Mouse (Mus musculus): ENCODE data around the gene Mrpl22. TPM values are rescaled to one million over a fixed set of nuclear protein-coding genes. Genes with fewer than 3 reads are reported as not detected.
"Not testable (repeated sequence)": the region's sequence is repeated elsewhere in the genome, so short reads cannot be mapped to it uniquely, and the experiment has no call there.

The Mrpl22 gene
- polyA plus RNA-seq, 1 experiment = 13.3 TPM

- TF ChIP-seq FLI1 (IDR thresholded peaks at IDR 0.05; ENCODE audit: low read length) = peak; percentile 15; the same call in 1 of the 2 replicates
- no peak for TF ChIP-seq GATA1 (IDR thresholded peaks at IDR 0.05; ENCODE audit: borderline replicate concordance, low read length)
These were observed 52.9 kb downstream of the Mrpl22 start for GRCm38 (mm10) chr11:58224313-58224712.

GRCm38 (mm10) chr11:58224872-58225271 is 53.4 kb downstream of the Mrpl22 start:
- H3K36me3 ChIP-seq (replicated peaks; ENCODE audit: low read length) = peaks cover 32% of the 10 kb centered on the region
- peaks cover 59% of the 10 kb centered on the region for H3K4me1 ChIP-seq
- peak overlapping the region; percentile 53 for H3K4me3 ChIP-seq (replicated peaks)
- not testable (repeated sequence) for H3K9me3 ChIP-seq; H3K27me3 ChIP-seq (replicated peaks)

More at GRCm38 (mm10) chr11:58224313-58224712, 52.9 kb downstream of the Mrpl22 start:
- peaks cover 57% of the 10 kb centered on the region for H3K4me1 ChIP-seq
- H3K9me3 ChIP-seq = no peaks in the 10 kb centered on the region
- H3K27me3 ChIP-seq (replicated peaks) = peaks cover 2% of the 10 kb centered on the region
- H3K4me3 ChIP-seq (replicated peaks) = peak overlapping the region; percentile 57
- H3K36me3 ChIP-seq (replicated peaks; ENCODE audit: low read length) = peaks cover 37% of the 10 kb centered on the region

DNA sequence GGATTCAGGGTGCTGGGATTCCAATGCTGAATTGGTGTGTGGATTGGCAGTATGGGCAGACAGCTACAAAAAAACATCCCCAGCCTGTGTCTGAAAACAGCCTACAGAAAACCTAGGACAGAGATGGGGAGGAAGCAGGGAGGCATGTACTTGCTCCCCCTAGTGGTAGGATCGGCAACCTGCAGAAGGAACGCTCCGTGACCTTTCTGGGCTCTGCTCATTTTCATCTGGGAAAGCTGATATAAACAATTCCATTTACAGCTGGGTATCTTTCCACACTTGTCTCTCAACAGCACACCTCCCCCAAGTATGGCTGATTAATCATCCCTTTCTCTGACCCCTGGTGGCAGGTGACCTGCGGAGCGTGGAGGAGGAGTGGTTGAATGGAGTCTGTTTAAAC is 54.2 kb downstream of the Mrpl22 start:
- Histone ChIP-seq H3K27me3 (replicated peaks) (peaks cover 7% of the 10 kb centered on the region), H3K9me3 (no peaks in the 10 kb centered on the region), H3K36me3 (replicated peaks; ENCODE audit: low read length) (peaks cover 25% of the 10 kb centered on the region), H3K4me3 (replicated peaks) (peak overlapping the region; percentile 75), H3K4me1 (peaks cover 57% of the 10 kb centered on the region)
- TF ChIP-seq FLI1 (IDR thresholded peaks at IDR 0.05; ENCODE audit: low read length) = no peak
- no peak for TF ChIP-seq GATA1 (IDR thresholded peaks at IDR 0.05; ENCODE audit: borderline replicate concordance, low read length)

- TF ChIP-seq FLI1 (IDR thresholded peaks at IDR 0.05; ENCODE audit: low read length) (no peak), GATA1 (IDR thresholded peaks at IDR 0.05; ENCODE audit: borderline replicate concordance, low read length) (no peak)
- H3K4me3 ChIP-seq (replicated peaks) = no peak overlapping the region
- H3K9me3 ChIP-seq = no peaks in the 10 kb centered on the region
- H3K27me3 ChIP-seq (replicated peaks) = peaks cover 14% of the 10 kb centered on the region
- H3K4me1 ChIP-seq = peaks cover 50% of the 10 kb centered on the region
- H3K36me3 ChIP-seq (replicated peaks; ENCODE audit: low read length) = peaks cover 17% of the 10 kb centered on the region
These were observed 55.0 kb downstream of the Mrpl22 start for GRCm38 (mm10) chr11:58226425-58226824.

DNA sequence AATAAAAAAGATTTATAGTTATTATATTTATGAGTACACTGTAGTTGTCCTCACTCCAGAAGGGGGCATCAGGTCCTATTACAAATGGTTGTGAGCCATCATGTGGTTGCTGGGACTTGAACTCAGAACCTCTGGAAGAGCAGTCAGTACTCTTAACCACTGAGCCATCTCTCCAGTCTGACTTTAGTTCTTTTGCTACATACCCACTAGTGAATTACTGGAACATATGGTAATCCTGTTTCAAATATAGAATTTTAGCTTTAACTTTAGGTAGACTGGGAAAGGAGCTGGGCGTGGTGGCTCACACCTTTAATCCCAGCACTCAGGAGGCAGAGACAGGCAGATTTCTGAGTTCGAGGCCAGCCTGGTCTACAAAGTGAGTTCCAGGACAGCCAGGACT is 56.6 kb downstream of the Mrpl22 start:
- H3K4me3 ChIP-seq (replicated peaks); H3K9me3 ChIP-seq; H3K36me3 ChIP-seq (replicated peaks; ENCODE audit: low read length): not testable (repeated sequence)
- peaks cover 28% of the 10 kb centered on the region for H3K27me3 ChIP-seq (replicated peaks)
- peaks cover 40% of the 10 kb centered on the region for H3K4me1 ChIP-seq

Other genes with a start within 250 kb of the Mrpl22 start
- gene Larp1, start 162.6 kb upstream of the Mrpl22 start, polyA plus RNA-seq (2012; ENCODE audit: insufficient read depth, low replicate concordance) = 25.9 and 62.2 TPM in 2 replicates
- gene Gm12248, start 78.5 kb upstream of the Mrpl22 start, polyA plus RNA-seq (2012; ENCODE audit: insufficient read depth, low replicate concordance) = not detected in 2 replicates
- 1.1 and 3.5 TPM in 2 replicates for gene Cnot8, start 67.5 kb upstream of the Mrpl22 start, polyA plus RNA-seq (2012; ENCODE audit: insufficient read depth, low replicate concordance)
- 1.3 and 2.7 TPM in 2 replicates for gene Gemin5, start 3.1 kb upstream of the Mrpl22 start, polyA plus RNA-seq (2012; ENCODE audit: insufficient read depth, low replicate concordance)
- 15.1 and 23.5 TPM in 2 replicates for gene Igtp, start 27.9 kb downstream of the Mrpl22 start, polyA plus RNA-seq (2012; ENCODE audit: insufficient read depth, low replicate concordance)
- 0.48 and 2.1 TPM in 2 replicates for gene Irgm2, start 28.0 kb downstream of the Mrpl22 start, polyA plus RNA-seq (2012; ENCODE audit: insufficient read depth, low replicate concordance)
- gene 4930438A08Rik, start 103.1 kb downstream of the Mrpl22 start, polyA plus RNA-seq (2012; ENCODE audit: insufficient read depth, low replicate concordance) = 0.19 TPM in 1 of 2 replicates, not detected in the other
- gene Zfp692, start 135.4 kb downstream of the Mrpl22 start, polyA plus RNA-seq (2012; ENCODE audit: insufficient read depth, low replicate concordance) = 7.7 and 14.6 TPM in 2 replicates
- gene Zfp672, start 158.7 kb downstream of the Mrpl22 start, polyA plus RNA-seq (2012; ENCODE audit: insufficient read depth, low replicate concordance) = 11.6 and 18.5 TPM in 2 replicates
- gene Sh3bp5l, start 159.1 kb downstream of the Mrpl22 start, polyA plus RNA-seq (2012; ENCODE audit: insufficient read depth, low replicate concordance) = 2.9 and 15.9 TPM in 2 replicates
- not detected in 2 replicates for gene Lypd8, start 207.4 kb downstream of the Mrpl22 start, polyA plus RNA-seq (2012; ENCODE audit: insufficient read depth, low replicate concordance)
- gene 1810065E05Rik, start 249.4 kb downstream of the Mrpl22 start, polyA plus RNA-seq (2012; ENCODE audit: insufficient read depth, low replicate concordance) = not detected in 2 replicates